21 mouse cellular contexts compared by ENCODE assay signal in genomic region chr2:117807121-117807520, GRCm38 (mm10).
"Had no signal": no experiment of that assay in that cellular context is flagged by ENCODE, and none has a peak within 500 bp of the region (broad histone marks: within the 10 kb centered on the region; RNA-seq: fewer than 3 reads in every experiment).

No protein-coding gene starts in this region.

- H3K9me3 ChIP-seq: limb, embryonic 12.5 days; limb, embryonic 15.5 days; midbrain, embryonic 12.5 days; midbrain, embryonic 15.5 days; neural tube, embryonic 12.5 days; neural tube, embryonic 15.5 days had no signal

- H3K9ac ChIP-seq: limb, embryonic 12.5 days; limb, embryonic 15.5 days; liver, embryonic 14.5 days; midbrain, embryonic 12.5 days; midbrain, embryonic 15.5 days; neural tube, embryonic 12.5 days; neural tube, embryonic 15.5 days had no signal

- DNase-seq: kidney, adult 18-20 months; kidney, adult 9 months; kidney, postnatal 14 days; kidney, postnatal 4 days; left cerebral cortex, postnatal 4 days; lung, adult 2 months; retina, postnatal 1 day; thymus, adult 2 months; thymus, postnatal 14 days; thymus, postnatal 4 days had no signal

- H3K27ac ChIP-seq: limb, embryonic 12.5 days; limb, embryonic 15.5 days; liver, embryonic 14.5 days; macrophage; midbrain, embryonic 12.5 days; midbrain, embryonic 15.5 days; neural tube, embryonic 12.5 days; neural tube, embryonic 15.5 days; stomach, postnatal 0 days had no signal

- H3K4me2 ChIP-seq: limb, embryonic 12.5 days; limb, embryonic 15.5 days; midbrain, embryonic 12.5 days; midbrain, embryonic 15.5 days; neural tube, embryonic 12.5 days; neural tube, embryonic 15.5 days had no signal

- ATAC-seq: inflammation-experienced regulatory T-cells, adult 6 months; intestine, embryonic 16.5 days; midbrain, embryonic 15.5 days had no signal

- H3K4me1 ChIP-seq: limb, embryonic 12.5 days; midbrain, embryonic 12.5 days; midbrain, embryonic 15.5 days; neural tube, embryonic 12.5 days; neural tube, embryonic 15.5 days had no signal

- H3K36me3 ChIP-seq: limb, embryonic 12.5 days; limb, embryonic 15.5 days; midbrain, embryonic 12.5 days; midbrain, embryonic 15.5 days; neural tube, embryonic 12.5 days; neural tube, embryonic 15.5 days had no signal

- H3K4me3 ChIP-seq: limb, embryonic 12.5 days; limb, embryonic 15.5 days; midbrain, embryonic 12.5 days; midbrain, embryonic 15.5 days; neural tube, embryonic 12.5 days; neural tube, embryonic 15.5 days had no signal

- H3K27me3 ChIP-seq: limb, embryonic 12.5 days; limb, embryonic 15.5 days; midbrain, embryonic 12.5 days; midbrain, embryonic 15.5 days; neural tube, embryonic 12.5 days; neural tube, embryonic 15.5 days had no signal
